Mouse (Mus musculus) frontal cortex, adult (tissue): ENCODE results near the gene Mb.
A peak's percentile ranks its signal among the peaks of the same experiment; 100 is the strongest.

Experiments
- ATAC-seq: cut with Nextera tagmentation; 2 replicates; pipeline ENCODE4 v1.9.2; 2017; ENCODE audit warnings: mild to moderate bottlenecking, moderate library complexity, mixed read lengths; ENCODE audit not compliant: low TSS enrichment

Mb gene

DNA sequence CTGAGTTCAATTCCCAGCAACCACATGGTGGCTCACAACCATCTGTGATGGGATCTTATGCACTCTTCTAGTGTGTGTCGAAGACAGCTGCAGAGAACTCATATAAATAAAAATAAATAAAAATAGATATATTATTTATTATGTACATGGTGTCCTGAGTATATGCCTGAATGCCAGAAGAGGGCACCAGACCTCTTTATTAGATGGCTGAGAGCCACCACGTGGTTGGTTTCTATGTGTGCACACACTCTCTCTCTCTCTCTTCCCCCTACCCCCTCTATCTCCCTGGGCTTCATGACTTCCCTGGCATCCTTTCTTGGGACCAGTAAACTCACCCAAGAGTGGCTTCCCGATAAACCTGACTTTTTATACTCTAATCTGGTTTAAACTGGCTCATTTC, 67.7 kb downstream of the Mb start:
- no peak for ATAC-seq

DNA sequence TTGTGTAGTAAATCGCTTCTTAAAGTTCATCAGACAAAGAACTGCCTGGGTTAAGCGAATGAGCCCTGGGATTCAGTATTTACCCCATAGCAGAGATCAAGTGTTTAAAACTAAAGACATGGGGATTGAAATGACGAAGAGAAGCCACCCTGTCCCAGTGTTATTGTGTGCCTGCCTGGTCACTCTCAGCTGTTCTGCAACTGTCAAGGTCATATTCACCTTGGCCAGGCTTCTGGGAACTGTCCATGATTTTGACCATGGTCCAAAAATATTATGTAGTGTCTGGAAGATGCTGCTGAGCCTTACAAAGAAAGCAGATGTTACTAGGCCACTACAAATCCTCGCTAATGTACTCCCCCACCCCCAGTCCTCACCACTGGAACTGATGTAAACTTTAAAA, 70.7 kb downstream of the Mb start:
- no peak for ATAC-seq

DNA sequence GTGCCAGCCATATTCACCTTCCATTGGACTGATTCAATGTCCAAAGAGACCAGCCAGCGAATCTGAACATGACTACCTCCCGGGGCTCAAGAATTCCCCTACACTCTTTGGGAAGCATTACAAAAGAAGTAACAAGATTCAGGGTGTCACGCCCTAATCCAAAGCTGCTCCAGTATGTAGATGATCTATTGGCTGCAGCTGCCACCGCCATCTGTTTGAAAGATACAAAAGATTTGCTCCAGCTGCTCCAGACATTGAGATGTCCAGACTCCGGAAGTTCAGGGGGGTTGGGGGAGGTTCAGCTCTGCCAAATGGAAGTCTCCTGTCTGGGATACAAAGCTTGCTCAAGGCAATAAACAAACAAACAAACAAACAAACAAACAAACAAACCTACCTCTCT, 73.9 kb downstream of the Mb start:
- no peak for ATAC-seq

DNA sequence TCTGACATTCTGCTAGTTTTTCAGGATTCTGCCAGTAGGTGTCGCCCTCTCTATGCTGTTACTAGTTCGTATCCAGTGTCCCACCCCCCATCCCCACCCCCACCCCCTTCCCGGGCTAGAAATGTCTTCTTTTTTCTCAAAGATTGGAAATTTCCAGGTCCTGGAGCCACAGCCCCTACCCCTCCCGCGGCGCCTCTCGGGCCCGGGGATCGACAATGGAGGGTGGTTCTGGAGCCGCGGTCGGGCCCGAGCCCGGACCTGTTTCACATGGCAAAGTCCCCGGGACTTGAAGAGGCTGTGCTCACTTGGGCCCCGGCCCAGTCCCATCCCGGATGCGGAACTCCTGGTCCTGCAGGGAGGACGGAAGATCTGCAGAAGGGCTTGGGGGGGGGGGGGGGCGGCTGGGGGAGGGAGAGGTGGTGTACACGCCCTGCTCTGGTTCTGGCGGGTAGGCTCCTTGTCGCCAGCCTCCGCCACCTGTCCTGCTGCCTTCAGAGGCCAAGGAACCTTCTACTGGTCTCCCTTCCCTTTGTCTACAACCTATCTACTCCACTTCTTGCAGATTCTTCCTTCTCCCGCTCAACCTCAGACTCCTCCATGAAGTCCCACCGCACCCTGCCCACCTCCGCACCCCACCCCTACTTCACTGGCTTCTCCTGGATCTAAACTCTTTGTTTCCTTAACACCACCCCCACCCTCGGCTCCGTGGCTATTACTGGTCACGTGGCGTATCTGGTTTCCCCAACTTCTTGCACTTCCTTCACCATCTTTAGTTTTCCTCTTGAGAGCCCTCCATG, 76.4 kb downstream of the Mb start:
- ATAC-seq: peak; percentile 52

DNA sequence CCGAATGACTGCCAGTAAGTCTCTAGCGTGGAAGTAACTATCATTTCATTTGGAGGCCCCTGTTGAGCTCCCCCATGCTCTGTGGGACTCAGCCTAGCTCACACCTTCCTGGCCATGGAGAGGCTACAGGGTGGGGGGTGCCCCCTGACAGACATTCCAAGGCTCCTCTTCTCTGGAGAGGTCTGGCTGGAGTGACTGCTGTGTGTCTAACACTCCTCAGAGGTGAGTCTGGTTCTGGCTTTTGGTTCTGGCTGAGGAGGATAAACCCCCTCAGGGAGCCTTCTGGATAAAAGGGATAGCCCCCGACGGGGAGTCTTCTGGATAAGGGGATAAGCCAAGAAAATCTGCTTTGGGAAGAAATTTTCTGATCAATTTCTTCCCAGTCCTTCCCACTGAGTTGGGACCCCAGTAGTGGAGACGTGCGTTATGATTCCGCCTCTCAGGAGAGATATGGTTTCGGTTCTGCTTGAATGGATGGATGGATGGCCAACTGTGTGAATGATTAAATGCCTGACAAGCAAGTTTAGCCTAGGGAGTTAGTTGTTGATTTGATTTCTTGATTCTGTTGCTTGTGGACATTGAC, 77.1 kb downstream of the Mb start:
- no peak; the same call in 1 of the 2 replicates for ATAC-seq

DNA sequence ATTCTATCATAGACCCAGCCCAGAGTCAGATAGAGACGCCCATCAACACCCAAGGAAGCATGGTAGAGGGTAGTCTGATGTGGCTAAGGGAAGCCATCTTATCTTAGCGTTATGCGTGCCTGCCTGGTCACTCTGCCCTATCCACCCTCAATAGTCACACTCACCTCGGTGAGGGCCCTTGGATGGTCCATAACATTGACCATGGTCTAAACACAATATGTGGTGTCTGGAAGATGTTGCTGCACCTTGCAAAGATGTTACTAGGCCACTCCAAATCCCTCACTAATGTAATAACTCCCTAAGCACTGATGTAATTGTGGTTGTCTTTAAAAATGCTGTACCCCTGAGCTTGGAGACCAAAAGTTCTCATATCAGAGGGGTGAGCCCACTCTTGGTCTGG, 77.8 kb downstream of the Mb start:
- ATAC-seq: no peak
